Mouse (Mus musculus) kidney, adult 11 months (tissue): ENCODE data around the gene Smoc1.

Experiments used
- DNase-seq: peaks from one replicate; pipeline ENCODE4 v3.0.0; 2022

Gene Smoc1

GRCm38 (mm10) chr12:81026277-81026994 is at the start of gene Smoc1:
Smoc1 (plus strand) TSS chr12:81026808.
- DNase-seq = no peak

- peak; percentile 21 for DNase-seq
These were observed 44.3 kb upstream of the Smoc1 start for GRCm38 (mm10) chr12:80982326-80982725.

- DNase-seq = no peak
These were observed 42.9 kb upstream of the Smoc1 start for GRCm38 (mm10) chr12:80983695-80984094.

- no peak for DNase-seq
These were observed 40.0 kb upstream of the Smoc1 start for GRCm38 (mm10) chr12:80986628-80987027.

GRCm38 (mm10) chr12:80988286-80988685 is 38.3 kb upstream of the Smoc1 start:
- DNase-seq = no peak

- no peak for DNase-seq
These were observed 35.6 kb upstream of the Smoc1 start for GRCm38 (mm10) chr12:80990901-80991445.

GRCm38 (mm10) chr12:80991806-80992205 is 34.8 kb upstream of the Smoc1 start:
- no peak for DNase-seq

GRCm38 (mm10) chr12:80992540-80993122 is 34.0 kb upstream of the Smoc1 start:
- DNase-seq = no peak

- DNase-seq = no peak
These were observed 32.8 kb upstream of the Smoc1 start for GRCm38 (mm10) chr12:80993773-80994172.

- DNase-seq = no peak
These were observed 31.3 kb upstream of the Smoc1 start for GRCm38 (mm10) chr12:80995326-80995725.

GRCm38 (mm10) chr12:80997652-80998051 is 29.0 kb upstream of the Smoc1 start:
- no peak for DNase-seq

- no peak for DNase-seq
These were observed 27.9 kb upstream of the Smoc1 start for GRCm38 (mm10) chr12:80998528-80999221.

GRCm38 (mm10) chr12:81000924-81001323 is 25.7 kb upstream of the Smoc1 start:
- no peak for DNase-seq

GRCm38 (mm10) chr12:81002841-81003635 is 23.6 kb upstream of the Smoc1 start:
- DNase-seq = no peak

GRCm38 (mm10) chr12:81009813-81010212 is 16.8 kb upstream of the Smoc1 start:
- no peak for DNase-seq

- no peak for DNase-seq
These were observed 14.6 kb upstream of the Smoc1 start for GRCm38 (mm10) chr12:81011994-81012393.

GRCm38 (mm10) chr12:81013496-81013895 is 13.1 kb upstream of the Smoc1 start:
- no peak for DNase-seq

- DNase-seq = no peak
These were observed 9.0 kb upstream of the Smoc1 start for GRCm38 (mm10) chr12:81017624-81018023.

GRCm38 (mm10) chr12:81018516-81019279 is 7.9 kb upstream of the Smoc1 start:
- no peak for DNase-seq

- no peak for DNase-seq
These were observed 7.2 kb upstream of the Smoc1 start for GRCm38 (mm10) chr12:81019280-81019935.

- DNase-seq = no peak
These were observed 2.2 kb upstream of the Smoc1 start for GRCm38 (mm10) chr12:81024407-81024806.

- no peak for DNase-seq
These were observed 1.6 kb upstream of the Smoc1 start for GRCm38 (mm10) chr12:81024993-81025392.
